Comparison of ENCODE assay signal across 8 mouse cellular contexts in the genomic region with DNA sequence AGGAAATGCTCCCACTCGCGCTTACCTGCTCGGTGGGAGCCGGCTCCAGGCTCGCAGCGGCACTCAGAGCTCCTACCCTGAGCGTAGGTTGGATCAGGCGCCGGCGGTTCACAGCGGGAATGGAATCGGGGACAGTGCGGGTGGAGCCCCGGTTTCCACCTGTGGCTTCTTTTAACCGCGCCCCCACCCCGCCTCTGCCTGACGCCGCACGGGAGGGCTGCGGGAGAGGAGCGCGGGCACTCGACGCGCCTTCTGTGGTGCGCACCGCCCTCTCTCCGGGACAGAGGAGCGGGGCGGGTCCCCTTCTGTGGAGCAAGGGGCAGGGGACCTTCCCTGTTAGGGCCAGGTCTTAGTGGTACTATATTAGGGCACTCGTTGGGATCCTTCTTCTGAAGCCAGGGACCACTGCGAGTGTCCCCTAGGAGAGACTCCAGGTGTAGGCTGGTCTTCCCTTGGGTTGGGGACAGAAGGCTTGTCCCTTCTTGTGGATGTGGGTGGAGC. TPM values are rescaled to one million over a fixed set of nuclear protein-coding genes. Genes with fewer than 3 reads are reported as not detected.
DNase-seq lines count a peak whose midpoint lies in the region; ATAC-seq lines count a peak whose summit lies in the region.

Gene Gjb6 (minus strand): TSS at position 451 of the 501 bp plus-strand sequence.

- peaks cover 32% of the 10 kb centered on the region for H3K27me3 ChIP-seq in embryonic facial prominence, embryonic 15.5 days
- H3K27me3 ChIP-seq in intestine, embryonic 15.5 days (replicated peaks): peaks cover 24% of the 10 kb centered on the region
- peaks cover 47% of the 10 kb centered on the region for H3K27me3 ChIP-seq in midbrain, embryonic 12.5 days

- ATAC-seq in embryonic facial prominence, embryonic 15.5 days (ENCODE audit: insufficient number of reproducible peaks, low FRiP score, low TSS enrichment, low read depth): no peak
- peak; percentile 34; the same call in 1 of the 2 replicates for ATAC-seq in intestine, embryonic 15.5 days
- ATAC-seq in midbrain, embryonic 12.5 days (ENCODE audit: low FRiP score, low read depth): no peak
- ATAC-seq in megakaryocyte-erythroid progenitor cell, adult 5-6 weeks (replicated peaks; ENCODE audit: low FRiP score, low TSS enrichment, poor library complexity, severe bottlenecking): no peak

- H3K36me3 ChIP-seq in embryonic facial prominence, embryonic 15.5 days: no peaks in the 10 kb centered on the region
- H3K36me3 ChIP-seq in intestine, embryonic 15.5 days: no peaks in the 10 kb centered on the region
- H3K36me3 ChIP-seq in midbrain, embryonic 12.5 days: no peaks in the 10 kb centered on the region

- peak within 1 kb of the TSS; percentile 58 for H3K4me2 ChIP-seq in embryonic facial prominence, embryonic 15.5 days (replicated peaks)
- H3K4me2 ChIP-seq in intestine, embryonic 15.5 days (replicated peaks): peak within 1 kb of the TSS; percentile 78
- peak within 1 kb of the TSS; percentile 78 for H3K4me2 ChIP-seq in midbrain, embryonic 12.5 days (replicated peaks)

- H3K4me1 ChIP-seq in embryonic facial prominence, embryonic 15.5 days: peaks cover 12% of the 10 kb centered on the region
- peaks cover 5% of the 10 kb centered on the region; the same call in 1 of the 2 replicates for H3K4me1 ChIP-seq in intestine, embryonic 15.5 days (replicated peaks)
- H3K4me1 ChIP-seq in midbrain, embryonic 12.5 days: peaks cover 11% of the 10 kb centered on the region

- WGBS in embryonic facial prominence, embryonic 15.5 days: under 1% methylated on average over 33 of the region's 33 CpGs
- WGBS in intestine, embryonic 15.5 days: 2% methylated on average over 33 of the region's 33 CpGs
- WGBS in midbrain, embryonic 12.5 days: 2% methylated on average over 33 of the region's 33 CpGs

- no peak within 1 kb of the TSS for H3K9ac ChIP-seq in embryonic facial prominence, embryonic 15.5 days
- H3K9ac ChIP-seq in intestine, embryonic 15.5 days: peak within 1 kb of the TSS; percentile 26; the same call in 1 of the 2 replicates
- no peak within 1 kb of the TSS; the same call in 1 of the 2 replicates for H3K9ac ChIP-seq in midbrain, embryonic 12.5 days (replicated peaks)

- peak within 1 kb of the TSS; percentile 40 for H3K4me3 ChIP-seq in embryonic facial prominence, embryonic 15.5 days (replicated peaks)
- peak within 1 kb of the TSS; percentile 38 for H3K4me3 ChIP-seq in intestine, embryonic 15.5 days (replicated peaks)
- H3K4me3 ChIP-seq in midbrain, embryonic 12.5 days: peak within 1 kb of the TSS; percentile 43

- H3K9me3 ChIP-seq in embryonic facial prominence, embryonic 15.5 days (replicated peaks): no peaks in the 10 kb centered on the region
- H3K9me3 ChIP-seq in intestine, embryonic 15.5 days: no peaks in the 10 kb centered on the region
- no peaks in the 10 kb centered on the region for H3K9me3 ChIP-seq in midbrain, embryonic 12.5 days

- no peak for DNase-seq in layer of hippocampus, adult 8-10 months (ENCODE audit: low spot score in 2 of 2)
- no peak for DNase-seq in layer of hippocampus, adult 11-12 months (ENCODE audit: low spot score)
- peak; percentile 26 to 28 for DNase-seq in urinary bladder, postnatal 36 days (ENCODE audit: low spot score in 2 of 2)
- DNase-seq in thymus, postnatal 14 days: no peak

- H3K27ac ChIP-seq in embryonic facial prominence, embryonic 15.5 days (replicated peaks): peak within 1 kb of the TSS; percentile 22; the same call in 1 of the 2 replicates
- H3K27ac ChIP-seq in intestine, embryonic 15.5 days: no peak within 1 kb of the TSS
- H3K27ac ChIP-seq in midbrain, embryonic 12.5 days (replicated peaks): no peak within 1 kb of the TSS

RNA-seq across cellular contexts. Expression of gene Gjb6, which starts in this region (rescaled TPM):
- 100 to 1,000 TPM in 3 of 4 experiments, 10 to 100 TPM in 1; 82.3 to 115 (median 104) TPM for total RNA-seq in layer of hippocampus, adult 8-10 months (2022)
- polyA plus RNA-seq in embryonic facial prominence, embryonic 15.5 days (2015; fragmentation: Nextera tagmentation; extraction: Ambion mirVana): 19.4 and 24.8 TPM in 2 replicates
- polyA plus RNA-seq in intestine, embryonic 15.5 days (2015; fragmentation: Nextera tagmentation; extraction: Ambion mirVana): 0.20 and 0.70 TPM in 2 replicates
- polyA plus RNA-seq in midbrain, embryonic 12.5 days (2016; fragmentation: Nextera tagmentation; extraction: Ambion mirVana): 7.6 and 12.9 TPM in 2 replicates
- total RNA-seq in megakaryocyte-erythroid progenitor cell, adult 5-6 weeks (2014; fragmentation: Nextera tagmentation): not detected in 2 replicates
- not detected in 2 replicates for total RNA-seq in megakaryocyte-erythroid progenitor cell, adult 5-6 weeks (2017)

Comparison
In these comparisons a context has a peak if more than half of its experiments do, and no peak if none do; other contexts are left out.
1. RNA of gene Gjb6 (total RNA-seq): 82.3 to 115 TPM in layer of hippocampus, adult 8-10 months; not detected in megakaryocyte-erythroid progenitor cell, adult 5-6 weeks; every median in the first group is over 10 times any median in the second.
2. Peak in ATAC-seq, H3K4me3 ChIP-seq, H3K9ac ChIP-seq and H3K4me2 ChIP-seq in intestine, embryonic 15.5 days; RNA of the gene not detected or under 1 TPM.
3. DNase-seq: peak in urinary bladder, postnatal 36 days (2 of 2); none in layer of hippocampus, adult 8-10 months (0 of 2), layer of hippocampus, adult 11-12 months (single experiment) and thymus, postnatal 14 days (single experiment).
4. Peak in every context shown above with its lines, with median percentiles within 50 percentile points of each other: H3K4me2 ChIP-seq and H3K4me3 ChIP-seq.